Mouse (Mus musculus): ENCODE data around the gene Slc37a1.

DNA sequence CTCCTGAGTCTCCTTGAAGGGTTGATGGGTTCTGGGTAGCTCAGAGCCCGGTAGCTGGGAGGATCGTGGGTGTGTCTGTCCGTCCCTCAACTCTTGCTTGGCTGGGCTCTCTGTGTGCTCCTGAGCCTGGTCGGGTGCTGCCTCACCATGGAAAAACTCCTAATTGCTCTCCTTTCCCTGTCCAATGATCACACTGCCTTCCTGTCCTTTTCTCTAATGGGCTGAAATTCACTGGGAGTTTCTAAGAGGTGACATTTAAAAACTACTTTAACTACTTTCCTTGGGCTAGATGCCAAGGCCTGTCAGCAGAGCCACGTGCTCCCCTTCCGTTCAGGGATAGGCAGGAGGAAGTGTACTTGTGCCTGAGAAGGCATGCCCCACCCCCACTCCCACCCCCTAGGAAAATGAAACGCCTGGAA is 10.9 kb downstream of the Slc37a1 start:
- TF ChIP-seq CTCF (conservative IDR thresholded peaks at IDR 0.05; ENCODE audit: low read length): no peak
- no peak for TF ChIP-seq POU5F1 (IDR thresholded peaks at IDR 0.05; ENCODE audit: borderline replicate concordance, low read length)
